Comparison of ENCODE assay signal across 8 mouse cellular contexts in genomic region chr4:43653161-43654015, GRCm38 (mm10). TPM values are rescaled to one million over a fixed set of nuclear protein-coding genes. Genes with fewer than 3 reads are reported as not detected.
DNase-seq lines count a peak whose midpoint lies in the region; ATAC-seq and TF ChIP-seq lines count a peak whose summit lies in the region.
"Had no signal": no experiment of that assay in that cellular context is flagged by ENCODE, and none has a peak within 500 bp of the region (broad histone marks: within the 10 kb centered on the region; RNA-seq: fewer than 3 reads in every experiment).

Gene Spag8, minus strand, starts transcription at chr4:43653594.

- no peaks in the 10 kb centered on the region for H3K27me3 ChIP-seq in hindbrain, embryonic 16.5 days (replicated peaks; ENCODE audit: control insufficient read depth, insufficient read depth, low read length)
- H3K27me3 ChIP-seq in liver, postnatal 0 days (ENCODE audit: insufficient read depth, low read length): no peaks in the 10 kb centered on the region
- no peaks in the 10 kb centered on the region for H3K27me3 ChIP-seq in neural tube, embryonic 14.5 days (ENCODE audit: control insufficient read depth, insufficient read depth, low read length)

- H3K9me3 ChIP-seq in hindbrain, embryonic 16.5 days (ENCODE audit: control insufficient read depth, low read length): peaks cover 2% of the 10 kb centered on the region; the same call in 1 of the 2 replicates
- peaks cover 3% of the 10 kb centered on the region; the same call in 1 of the 2 replicates for H3K9me3 ChIP-seq in liver, postnatal 0 days (ENCODE audit: low read length)
- no peaks in the 10 kb centered on the region for H3K9me3 ChIP-seq in neural tube, embryonic 14.5 days (ENCODE audit: control insufficient read depth, low read length)

- 15% methylated on average over 24 of the region's 24 CpGs for WGBS in hindbrain, embryonic 16.5 days
- WGBS in liver, postnatal 0 days (ENCODE audit: insufficient replicate concordance): 23% methylated on average over 24 of the region's 24 CpGs
- WGBS in neural tube, embryonic 14.5 days: 13% methylated on average over 24 of the region's 24 CpGs

- peak within 1 kb of the TSS; percentile 54 for H3K4me2 ChIP-seq in hindbrain, embryonic 16.5 days (ENCODE audit: low read length)
- H3K4me2 ChIP-seq in liver, postnatal 0 days (ENCODE audit: low read depth, low read length): peak within 1 kb of the TSS; percentile 61
- peak within 1 kb of the TSS; percentile 31; the same call in 1 of the 2 replicates for H3K4me2 ChIP-seq in neural tube, embryonic 14.5 days (ENCODE audit: low read depth, low read length)

- no peak for TF ChIP-seq EP300 in liver, postnatal 0 days (IDR thresholded peaks at IDR 0.05; ENCODE audit: low read depth)

- peaks cover 2% of the 10 kb centered on the region; the same call in 1 of the 2 replicates for H3K36me3 ChIP-seq in hindbrain, embryonic 16.5 days (ENCODE audit: control insufficient read depth, insufficient read depth, low read length)
- no peaks in the 10 kb centered on the region for H3K36me3 ChIP-seq in liver, postnatal 0 days (replicated peaks; ENCODE audit: insufficient read depth, low read length)
- H3K36me3 ChIP-seq in neural tube, embryonic 14.5 days (ENCODE audit: control insufficient read depth, insufficient read depth, low read length): peaks cover 8% of the 10 kb centered on the region; the same call in 1 of the 2 replicates

- H3K27ac ChIP-seq in hindbrain, embryonic 16.5 days (ENCODE audit: low read depth, low read length): peak within 1 kb of the TSS; percentile 59
- H3K27ac ChIP-seq in liver, postnatal 0 days (ENCODE audit: low read depth): no peak within 1 kb of the TSS
- H3K27ac ChIP-seq in neural tube, embryonic 14.5 days (ENCODE audit: low read depth, low read length): no peak within 1 kb of the TSS

- peak within 1 kb of the TSS; percentile 47 for H3K9ac ChIP-seq in hindbrain, embryonic 16.5 days (ENCODE audit: low read depth, low read length)
- peak within 1 kb of the TSS; percentile 26; the same call in 1 of the 2 replicates for H3K9ac ChIP-seq in liver, postnatal 0 days (replicated peaks)
- no peak within 1 kb of the TSS for H3K9ac ChIP-seq in neural tube, embryonic 14.5 days (replicated peaks; ENCODE audit: low read depth, low read length)

- peak within 1 kb of the TSS; percentile 33 for H3K4me3 ChIP-seq in hindbrain, embryonic 16.5 days (ENCODE audit: low read length)
- 0 out of 2 replicates have a peak within 1 kb of the TSS, but pooled peaks have one; percentile 6 for H3K4me3 ChIP-seq in liver, postnatal 0 days (ENCODE audit: low read depth, low read length)
- H3K4me3 ChIP-seq in neural tube, embryonic 14.5 days (ENCODE audit: low read depth, low read length): 0 out of 2 replicates have a peak within 1 kb of the TSS, but pooled peaks have one; percentile 4

- no peak for TF ChIP-seq CTCF in liver, postnatal 0 days (IDR thresholded peaks at IDR 0.05; ENCODE audit: low read depth)

- peak; percentile 27 to 32 for DNase-seq in spleen, postnatal 36 days (ENCODE audit: low spot score in 2 of 2)
- no peak for DNase-seq in spleen, adult 18-20 months
- DNase-seq in liver, postnatal 0 days: peak; percentile 53
- DNase-seq in frontal cortex, postnatal 25 days (ENCODE audit: low spot score in 2 of 2): no peak

- ATAC-seq in erythroblast, adult 5-6 weeks (replicated peaks; ENCODE audit: low FRiP score, poor library complexity, severe bottlenecking): 0 out of 2 replicates have a peak, but pooled peaks have one; percentile 23
- no peak for ATAC-seq in hindbrain, embryonic 16.5 days
- ATAC-seq in liver, postnatal 0 days: no peak
- ATAC-seq in neural tube, embryonic 14.5 days (ENCODE audit: low read depth): no peak

- H3K4me1 ChIP-seq in hindbrain, embryonic 16.5 days (ENCODE audit: control insufficient read depth, insufficient read depth, low read depth, low read length): peaks cover 14% of the 10 kb centered on the region
- H3K4me1 ChIP-seq in liver, postnatal 0 days (ENCODE audit: insufficient read depth): peaks cover 14% of the 10 kb centered on the region
- H3K4me1 ChIP-seq in neural tube, embryonic 14.5 days (ENCODE audit: control insufficient read depth, insufficient read depth, low read length): no peaks in the 10 kb centered on the region; the same call in 1 of the 2 replicates

RNA-seq across cellular contexts. Expression of gene Spag8, which starts in this region (rescaled TPM):
- total RNA-seq in erythroblast, adult 5-6 weeks (2015; ENCODE audit: low replicate concordance): not detected in 2 replicates
- not detected in 2 replicates for total RNA-seq in erythroblast, adult 5-6 weeks (2017; ENCODE audit: low replicate concordance)
- polyA plus RNA-seq in hindbrain, embryonic 16.5 days (2015; fragmentation: Nextera tagmentation; extraction: Ambion mirVana): 9.3 and 10.3 TPM in 2 replicates
- not detected in 2 replicates for polyA plus RNA-seq in liver, postnatal 0 days (2015; fragmentation: Nextera tagmentation; extraction: Ambion mirVana)
- polyA plus RNA-seq in neural tube, embryonic 14.5 days (2014; fragmentation: Nextera tagmentation; extraction: Ambion mirVana): 2.4 and 4.6 TPM in 2 replicates
- total RNA-seq: common myeloid progenitor, adult 5-6 weeks had no signal

Comparison
In these comparisons a context has a peak if more than half of its experiments do, and no peak if none do; other contexts are left out.
1. DNase-seq: peak in spleen, postnatal 36 days (2 of 2); none in spleen, adult 18-20 months (0 of 2) and frontal cortex, postnatal 25 days (0 of 2).
2. Peak in ATAC-seq in erythroblast, adult 5-6 weeks; RNA of the gene not detected or under 1 TPM.
3. Peak in DNase-seq, H3K4me3 ChIP-seq, H3K9ac ChIP-seq and H3K4me2 ChIP-seq in liver, postnatal 0 days; RNA of the gene not detected or under 1 TPM.
4. Peak in every context shown above with its lines, with median percentiles within 50 percentile points of each other: H3K4me2 ChIP-seq and H3K4me3 ChIP-seq.